Mouse (Mus musculus): ENCODE measurements around the gene Clip2.

DNA sequence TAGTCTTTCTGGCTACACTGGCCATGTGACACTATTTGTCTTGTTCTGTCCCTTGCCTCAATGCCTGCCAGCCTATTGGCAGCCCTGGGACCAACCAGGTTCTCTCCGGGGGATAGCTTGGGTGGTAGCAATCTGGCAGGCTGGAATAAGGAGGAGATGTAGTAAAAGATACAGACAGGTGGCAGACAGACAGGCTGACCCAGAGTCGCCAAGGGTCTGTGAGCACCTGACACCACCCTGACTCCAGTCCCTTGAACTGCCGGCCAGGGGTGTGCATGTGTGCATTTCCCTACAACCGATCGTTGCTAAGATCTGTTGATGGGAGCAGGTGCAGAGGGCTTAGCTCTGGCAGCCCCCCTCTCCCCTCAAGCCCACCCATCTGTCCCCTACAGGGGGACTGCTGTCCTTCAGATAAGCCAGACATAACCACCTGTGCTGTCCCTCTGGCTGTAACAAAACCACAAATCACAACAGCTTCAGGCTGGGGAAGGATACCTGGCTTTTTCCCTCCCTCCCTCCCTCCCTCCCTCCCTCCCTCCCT lies 44.3 kb downstream of the Clip2 start:
- no peak for TF ChIP-seq CTCF (conservative IDR thresholded peaks at IDR 0.05 in 1 of 2, IDR thresholded peaks at IDR 0.05 in 1 of 2; ENCODE audit: low read depth in 2 of 2, low read length in 2 of 2)
- no peak for TF ChIP-seq HCFC1 (IDR thresholded peaks at IDR 0.05; ENCODE audit: low read depth, low read length)
- no peak for TF ChIP-seq MYC (IDR thresholded peaks at IDR 0.05; ENCODE audit: low read depth, low read length)
- TF ChIP-seq USF2 (conservative IDR thresholded peaks at IDR 0.05; ENCODE audit: low read depth, low read length), result no peak
- no peak for TF ChIP-seq POLR2AphosphoS2 (IDR thresholded peaks at IDR 0.05; ENCODE audit: low read depth, low read length)
- TF ChIP-seq SIN3A (IDR thresholded peaks at IDR 0.05; ENCODE audit: low read length), result no peak; the same call in 1 of the 2 replicates
- no peak for TF ChIP-seq ZNF384 (IDR thresholded peaks at IDR 0.05; ENCODE audit: low read depth, low read length)
- TF ChIP-seq CHD2 (IDR thresholded peaks at IDR 0.05; ENCODE audit: low read length), result no peak
- no peak for TF ChIP-seq MAX (IDR thresholded peaks at IDR 0.05; ENCODE audit: low read length)
- TF ChIP-seq POLR2A (IDR thresholded peaks at IDR 0.05; ENCODE audit: low read depth, low read length), result no peak
- TF ChIP-seq RAD21 (IDR thresholded peaks at IDR 0.05; ENCODE audit: low read depth, low read length), result no peak
- no peak for TF ChIP-seq ZMIZ1 (IDR thresholded peaks at IDR 0.05; ENCODE audit: low read depth, low read length)
- no peak for TF ChIP-seq MXI1 (IDR thresholded peaks at IDR 0.05; ENCODE audit: low read depth, low read length)

Measured in CH12.LX (cell line).